Mouse (Mus musculus): ENCODE data around the gene Fam187a. TPM values are rescaled to one million over a fixed set of nuclear protein-coding genes. Genes with fewer than 3 reads are reported as not detected.

Fam187a gene
- total and polyA plus RNA-seq, 2 experiments from 2014 or later, result 0.38 TPM; not detected in 1

GRCm38 (mm10) chr11:102902107-102902506, 17.1 kb downstream of the Fam187a start:
- no peaks in the 10 kb centered on the region for H3K9me3 ChIP-seq (ENCODE audit: low read length)
- ATAC-seq, result no peak
- no peak overlapping the region for H3K4me2 ChIP-seq (ENCODE audit: low read depth)
- no peaks in the 10 kb centered on the region for H3K27me3 ChIP-seq (ENCODE audit: insufficient read depth, low read length)
- no peak overlapping the region for H3K9ac ChIP-seq
- 76% methylated on average over 5 of the region's 5 CpGs for WGBS
- no peak for TF ChIP-seq CTCF (IDR thresholded peaks at IDR 0.05; ENCODE audit: low read depth)
- H3K4me3 ChIP-seq (ENCODE audit: low read depth, low read length), result no peak overlapping the region
- DNase-seq, result no peak
- no peaks in the 10 kb centered on the region for H3K4me1 ChIP-seq (ENCODE audit: insufficient read depth)
- H3K27ac ChIP-seq (ENCODE audit: low read depth, low read length), result no peak overlapping the region
- H3K36me3 ChIP-seq (ENCODE audit: insufficient read depth), result no peaks in the 10 kb centered on the region

DNA sequence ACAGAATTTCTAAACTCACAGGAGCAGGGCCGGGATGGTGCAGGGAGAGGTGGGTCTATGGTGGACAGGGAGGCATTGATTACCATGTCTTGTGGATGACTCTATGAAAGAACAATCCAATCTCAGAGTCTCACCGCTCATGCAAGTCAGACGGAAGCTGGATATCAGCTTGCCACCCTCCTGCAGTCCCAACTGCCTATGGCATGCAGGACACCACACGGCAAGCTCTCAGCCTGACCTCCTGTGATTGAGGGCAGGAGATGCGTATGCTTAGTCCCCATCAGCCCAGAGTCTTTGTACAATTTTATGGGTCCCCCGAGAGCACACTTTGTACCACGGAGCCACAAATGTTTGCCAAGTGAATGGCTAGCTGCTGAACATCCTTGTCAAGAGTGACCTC, 18.7 kb downstream of the Fam187a start:
- H3K4me2 ChIP-seq (ENCODE audit: low read depth), result no peak overlapping the region
- H3K4me3 ChIP-seq (ENCODE audit: low read depth, low read length), result no peak overlapping the region
- no peaks in the 10 kb centered on the region for H3K4me1 ChIP-seq (ENCODE audit: insufficient read depth)
- H3K27ac ChIP-seq (ENCODE audit: low read depth, low read length), result no peak overlapping the region
- WGBS, result 85% methylated on average over 7 of the region's 7 CpGs
- H3K27me3 ChIP-seq (ENCODE audit: insufficient read depth, low read length), result no peaks in the 10 kb centered on the region
- ATAC-seq, result no peak
- no peaks in the 10 kb centered on the region for H3K9me3 ChIP-seq (ENCODE audit: low read length)
- no peak for TF ChIP-seq CTCF (IDR thresholded peaks at IDR 0.05; ENCODE audit: low read depth)
- H3K9ac ChIP-seq, result no peak overlapping the region
- DNase-seq, result no peak
- H3K36me3 ChIP-seq (ENCODE audit: insufficient read depth), result no peaks in the 10 kb centered on the region

GRCm38 (mm10) chr11:102911376-102911775, 26.4 kb downstream of the Fam187a start:
- H3K4me3 ChIP-seq (ENCODE audit: low read depth, low read length), result no peak overlapping the region
- no peak overlapping the region for H3K9ac ChIP-seq
- no peak overlapping the region for H3K27ac ChIP-seq (ENCODE audit: low read depth, low read length)
- TF ChIP-seq CTCF (IDR thresholded peaks at IDR 0.05; ENCODE audit: low read depth), result no peak
- H3K4me1 ChIP-seq (ENCODE audit: insufficient read depth), result no peaks in the 10 kb centered on the region
- 50% methylated on average over 7 of the region's 7 CpGs for WGBS
- no peaks in the 10 kb centered on the region for H3K36me3 ChIP-seq (ENCODE audit: insufficient read depth)
- H3K4me2 ChIP-seq (ENCODE audit: low read depth), result no peak overlapping the region
- H3K27me3 ChIP-seq (ENCODE audit: insufficient read depth, low read length), result no peaks in the 10 kb centered on the region
- ATAC-seq, result no peak
- DNase-seq, result no peak
- no peaks in the 10 kb centered on the region for H3K9me3 ChIP-seq (ENCODE audit: low read length)

DNA sequence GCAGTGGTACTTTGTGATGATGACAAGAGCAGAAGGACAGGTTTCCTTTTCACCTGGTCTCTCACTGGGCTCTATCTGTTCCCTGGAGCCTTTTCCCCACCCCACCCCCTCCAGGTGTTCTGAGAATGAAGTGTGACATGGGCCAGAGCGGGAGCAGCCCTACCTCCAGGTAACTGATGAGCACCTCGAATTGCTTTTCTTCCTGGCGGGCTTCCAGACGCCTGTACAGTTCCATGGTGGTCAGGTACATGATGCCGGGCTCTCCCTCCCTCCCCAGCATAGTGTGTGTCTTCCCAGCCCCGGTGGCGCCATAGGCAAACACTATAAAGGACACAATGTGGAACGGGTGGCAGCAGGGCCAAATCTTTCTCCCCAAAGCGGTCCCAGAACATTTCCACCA, 30.4 kb downstream of the Fam187a start:
- Histone ChIP-seq H3K4me1 (ENCODE audit: insufficient read depth) (no peaks in the 10 kb centered on the region), H3K36me3 (ENCODE audit: insufficient read depth) (no peaks in the 10 kb centered on the region), H3K9ac (no peak overlapping the region), H3K9me3 (ENCODE audit: low read length) (no peaks in the 10 kb centered on the region), H3K27ac (ENCODE audit: low read depth, low read length) (no peak overlapping the region), H3K4me3 (ENCODE audit: low read depth, low read length) (no peak overlapping the region), H3K4me2 (ENCODE audit: low read depth) (no peak overlapping the region), H3K27me3 (ENCODE audit: insufficient read depth, low read length) (no peaks in the 10 kb centered on the region)
- DNase-seq (no peak), ATAC-seq (no peak)
- no peak for TF ChIP-seq CTCF (IDR thresholded peaks at IDR 0.05; ENCODE audit: low read depth)
- 93% methylated on average over 9 of the region's 9 CpGs for WGBS

DNA sequence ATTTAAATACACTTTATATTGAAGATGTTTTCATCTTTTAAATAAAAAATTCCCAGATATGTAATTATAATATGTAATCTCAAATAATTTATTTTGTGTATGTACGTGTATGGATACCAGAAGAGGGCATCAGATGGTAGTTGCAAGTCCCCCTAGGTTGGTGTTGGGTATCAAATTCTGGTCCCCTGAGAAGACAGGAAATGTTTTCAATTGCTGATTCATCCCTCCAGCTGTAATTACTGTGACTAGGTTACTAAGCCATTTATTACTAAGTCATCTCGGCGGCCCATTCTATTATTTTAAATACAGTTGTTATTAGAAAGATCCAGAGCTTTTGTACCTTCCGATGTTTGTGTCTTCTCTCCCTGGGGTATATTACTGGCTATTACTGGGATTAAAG, 33.1 kb downstream of the Fam187a start:
- Histone ChIP-seq H3K27ac (ENCODE audit: low read depth, low read length) (no peak overlapping the region), H3K9me3 (ENCODE audit: low read length) (no peaks in the 10 kb centered on the region), H3K36me3 (ENCODE audit: insufficient read depth) (no peaks in the 10 kb centered on the region), H3K9ac (no peak overlapping the region), H3K4me1 (ENCODE audit: insufficient read depth) (no peaks in the 10 kb centered on the region), H3K4me3 (ENCODE audit: low read depth, low read length) (no peak overlapping the region), H3K4me2 (ENCODE audit: low read depth) (no peak overlapping the region), H3K27me3 (ENCODE audit: insufficient read depth, low read length) (no peaks in the 10 kb centered on the region)
- ATAC-seq (no peak), DNase-seq (no peak)
- 89% methylated on average over 4 of the region's 4 CpGs for WGBS
- TF ChIP-seq CTCF (IDR thresholded peaks at IDR 0.05; ENCODE audit: low read depth), result no peak

DNA sequence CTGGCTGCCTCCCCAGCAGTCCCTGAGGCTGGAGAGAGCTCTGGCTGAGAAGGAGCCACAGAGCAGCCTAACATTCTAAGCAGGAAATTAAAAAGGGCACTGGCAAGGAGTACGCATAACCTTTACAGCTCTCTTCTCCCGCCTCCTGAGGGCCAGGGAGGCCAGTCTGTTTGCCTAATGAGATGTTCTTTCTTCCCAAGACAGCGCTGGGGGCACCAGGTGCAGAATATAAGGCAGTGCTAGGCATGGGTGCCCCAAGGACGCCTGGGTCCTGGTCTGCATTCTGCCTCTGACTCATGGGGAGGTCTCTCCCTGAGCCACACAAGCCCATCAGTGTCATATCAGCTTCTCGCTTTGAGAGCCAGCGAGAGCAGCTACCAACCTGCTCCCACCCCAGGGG, 36.5 kb downstream of the Fam187a start:
- TF ChIP-seq CTCF (IDR thresholded peaks at IDR 0.05; ENCODE audit: low read depth), result no peak
- DNase-seq (no peak), ATAC-seq (no peak)
- H3K27ac ChIP-seq (ENCODE audit: low read depth, low read length), result no peak overlapping the region
- H3K27me3 ChIP-seq (ENCODE audit: insufficient read depth, low read length), result no peaks in the 10 kb centered on the region
- H3K36me3 ChIP-seq (ENCODE audit: insufficient read depth), result no peaks in the 10 kb centered on the region
- H3K4me1 ChIP-seq (ENCODE audit: insufficient read depth), result no peaks in the 10 kb centered on the region
- H3K4me2 ChIP-seq (ENCODE audit: low read depth), result no peak overlapping the region
- 68% methylated on average over 6 of the region's 6 CpGs for WGBS
- H3K4me3 ChIP-seq (ENCODE audit: low read depth, low read length), result no peak overlapping the region
- H3K9me3 ChIP-seq (ENCODE audit: low read length), result no peaks in the 10 kb centered on the region
- H3K9ac ChIP-seq, result no peak overlapping the region

GRCm38 (mm10) chr11:102924557-102925350, 39.8 kb downstream of the Fam187a start, which contains the start of gene Kif18b:
Gene Kif18b (minus strand): TSS chr11:102925124.
- WGBS, result 3% methylated on average over 62 of the region's 62 CpGs
- TF ChIP-seq CTCF (IDR thresholded peaks at IDR 0.05; ENCODE audit: low read depth), result no peak
- Histone ChIP-seq H3K4me1 (ENCODE audit: insufficient read depth) (no peaks in the 10 kb centered on the region), H3K4me2 (ENCODE audit: low read depth) (peak within 1 kb of the TSS; percentile 81), H3K27ac (ENCODE audit: low read depth, low read length) (peak within 1 kb of the TSS; percentile 71), H3K9ac (peak within 1 kb of the TSS; percentile 40), H3K4me3 (ENCODE audit: low read depth, low read length) (peak within 1 kb of the TSS; percentile 59), H3K36me3 (ENCODE audit: insufficient read depth) (no peaks in the 10 kb centered on the region), H3K9me3 (ENCODE audit: low read length) (no peaks in the 10 kb centered on the region), H3K27me3 (ENCODE audit: insufficient read depth, low read length) (no peaks in the 10 kb centered on the region)
- peak; percentile 98 for ATAC-seq
- peak; percentile 96 for DNase-seq
